Mouse (Mus musculus): ENCODE results near the gene Fat2.

- no peak for TF ChIP-seq CTCF (IDR thresholded peaks at IDR 0.05; ENCODE audit: extremely low read depth, insufficient read depth, insufficient read length, insufficient replicate concordance)
- no peak for TF ChIP-seq POLR2A (IDR thresholded peaks at IDR 0.05; ENCODE audit: low read depth, low read length)
Measured at GRCm38 (mm10) chr11:55291901-55292300, 44.5 kb downstream of the Fat2 start.

Measured in spleen, adult 2 months (tissue).